Mouse (Mus musculus) MEL (cell line): ENCODE results near the gene Map7. TPM values are rescaled to one million over a fixed set of nuclear protein-coding genes. Genes with fewer than 3 reads are reported as not detected.

Experiments
- DNase-seq: peaks from one replicate; pipeline ENCODE4 v3.0.0; 2011; ENCODE audit warnings: low read depth, low spot score
- H3K27ac ChIP-seq: 2 replicates; pipeline ENCODE4 v1.5.1; 2012; ENCODE audit warnings: low read depth, mild to moderate bottlenecking, control low read depth, low read length, moderate library complexity; ENCODE audit not compliant: control insufficient read depth
- H3K27me3 ChIP-seq, 2 experiments: fragments of 150-350 bp in 1 of 2; sonication (generic) in 1 of 2; 2 replicates each; pipeline ENCODE4 v1.6.1; 2012; ENCODE audit warnings: low read length in 2 of 2, mild to moderate bottlenecking in 2 of 2, improper control_type of control experiment in 1 of 2, moderate library complexity in 1 of 2; ENCODE audit not compliant: insufficient read depth in 2 of 2, control insufficient read depth in 1 of 2
- H3K36me3 ChIP-seq, 2 experiments: 2 replicates each; pipeline ENCODE4 v1.6.1; 2012 to 2014; ENCODE audit warnings: low read length in 2 of 2, improper control_type of control experiment in 1 of 2, inconsistent platforms in 1 of 2, mild to moderate bottlenecking in 1 of 2; ENCODE audit not compliant: insufficient read depth in 2 of 2, control insufficient read depth in 1 of 2
- H3K4me1 ChIP-seq, 2 experiments: fragments of 150-350 bp in 1 of 2; sonication (generic) in 1 of 2; 2 replicates each; pipeline ENCODE4 v1.6.1; 2012; ENCODE audit warnings: low read length in 2 of 2, improper control_type of control experiment in 1 of 2, mild to moderate bottlenecking in 1 of 2; ENCODE audit not compliant: insufficient read depth in 2 of 2, control insufficient read depth in 1 of 2
- H3K4me3 ChIP-seq, 2 experiments: fragments of 150-350 bp in 1 of 2; sonication (generic) in 1 of 2; 2 replicates each; pipeline ENCODE4 v1.5.1; 2012; ENCODE audit warnings: low read depth in 2 of 2, low read length in 2 of 2, mild to moderate bottlenecking in 2 of 2, moderate library complexity in 2 of 2, control low read depth in 1 of 2, improper control_type of control experiment in 1 of 2; ENCODE audit not compliant: control insufficient read depth in 1 of 2, insufficient read depth in 1 of 2
- H3K79me2 ChIP-seq: 2 replicates; pipeline ENCODE4 v1.6.1; 2012; ENCODE audit warnings: mild to moderate bottlenecking, low read length, moderate library complexity; ENCODE audit not compliant: control insufficient read depth, poor library complexity, insufficient read depth
- H3K9ac ChIP-seq: 2 replicates; pipeline ENCODE4 v1.6.1; 2012; ENCODE audit warnings: low read depth, mild to moderate bottlenecking, control low read depth, low read length, moderate library complexity; ENCODE audit not compliant: control insufficient read depth, poor library complexity, severe bottlenecking
- H3K9me3 ChIP-seq: fragments of 150-350 bp; sonication (generic); replicated peaks from 2 replicates; pipeline ENCODE4 v1.6.1; 2012; ENCODE audit warnings: mild to moderate bottlenecking, low read length, improper control_type of control experiment, moderate library complexity; ENCODE audit not compliant: insufficient read depth
- BHLHE40 ChIP-seq: IDR thresholded peaks from 2 replicates; pipeline ENCODE4 v1.6.1; 2012; ENCODE audit warnings: low read depth, mild to moderate bottlenecking, inconsistent platforms, low read length, improper control_type of control experiment, borderline replicate concordance
- CHD2 ChIP-seq: IDR thresholded peaks from 2 replicates; pipeline ENCODE4 v1.6.1; 2011; ENCODE audit warnings: low read length, improper control_type of control experiment
- ELF1 ChIP-seq: IDR thresholded peaks from 2 replicates; pipeline ENCODE4 v1.6.1; 2014; ENCODE audit warnings: low read depth, mild to moderate bottlenecking, inconsistent platforms, low read length, improper control_type of control experiment, moderate library complexity
- EP300 ChIP-seq, 2 experiments: IDR thresholded peaks; 2 replicates each; pipeline ENCODE4 v1.6.1; 2011; ENCODE audit warnings: improper control_type of control experiment in 2 of 2, low read length in 2 of 2, low read depth in 1 of 2, mild to moderate bottlenecking in 1 of 2
- ETS1 ChIP-seq: IDR thresholded peaks from 2 replicates; pipeline ENCODE4 v1.6.1; 2012; ENCODE audit warnings: low read depth, mild to moderate bottlenecking, inconsistent platforms, low read length, improper control_type of control experiment, moderate library complexity
- GABPA ChIP-seq: IDR thresholded peaks from 2 replicates; pipeline ENCODE4 v1.6.1; 2012; ENCODE audit warnings: low read depth, mild to moderate bottlenecking, inconsistent platforms, low read length, improper control_type of control experiment, moderate library complexity
- JUND ChIP-seq: IDR thresholded peaks from 2 replicates; pipeline ENCODE4 v1.6.1; 2011; ENCODE audit warnings: low read depth, mild to moderate bottlenecking, improper control_type of control experiment, low read length
- MAFK ChIP-seq: IDR thresholded peaks from 2 replicates; pipeline ENCODE4 v1.6.1; 2011; ENCODE audit warnings: low read depth, mild to moderate bottlenecking, low read length, improper control_type of control experiment, borderline replicate concordance
- MAX ChIP-seq: IDR thresholded peaks from 2 replicates; pipeline ENCODE4 v1.6.1; 2011; ENCODE audit warnings: low read length, improper control_type of control experiment
- MAZ ChIP-seq: IDR thresholded peaks from 2 replicates; pipeline ENCODE4 v1.6.1; 2012; ENCODE audit warnings: low read depth, mild to moderate bottlenecking, inconsistent platforms, low read length, improper control_type of control experiment
- MEF2A ChIP-seq: IDR thresholded peaks from 2 replicates; pipeline ENCODE4 v1.6.1; 2014; ENCODE audit warnings: low read depth, mild to moderate bottlenecking, inconsistent platforms, low read length, improper control_type of control experiment; ENCODE audit not compliant: poor library complexity, insufficient replicate concordance, severe bottlenecking; ENCODE audit errors: extremely low read depth
- MXI1 ChIP-seq: IDR thresholded peaks from 2 replicates; pipeline ENCODE4 v1.6.1; 2011; ENCODE audit warnings: mild to moderate bottlenecking, low read depth, low read length, improper control_type of control experiment
- MYB ChIP-seq: IDR thresholded peaks from 2 replicates; pipeline ENCODE4 v1.6.1; 2011; ENCODE audit warnings: mild to moderate bottlenecking, low read depth, low read length, improper control_type of control experiment
- POLR2A ChIP-seq, 2 experiments: IDR thresholded peaks; 2 replicates each; pipeline ENCODE4 v1.6.1; 2011 to 2012; ENCODE audit warnings: low read length in 2 of 2, mild to moderate bottlenecking in 2 of 2, control low read depth in 1 of 2, improper control_type of control experiment in 1 of 2, low read depth in 1 of 2, moderate library complexity in 1 of 2; ENCODE audit not compliant: control insufficient read depth in 1 of 2, insufficient read depth in 1 of 2, poor library complexity in 1 of 2
- RAD21 ChIP-seq: IDR thresholded peaks from 2 replicates; pipeline ENCODE4 v1.6.1; 2011; ENCODE audit warnings: mild to moderate bottlenecking, low read depth, low read length, improper control_type of control experiment
- RCOR1 ChIP-seq: IDR thresholded peaks from 2 replicates; pipeline ENCODE4 v1.6.1; 2012; ENCODE audit warnings: low read depth, mild to moderate bottlenecking, inconsistent platforms, low read length, improper control_type of control experiment
- SMC3 ChIP-seq: IDR thresholded peaks from 2 replicates; pipeline ENCODE4 v1.6.1; 2011; ENCODE audit warnings: low read depth, low read length, improper control_type of control experiment
- TAL1 ChIP-seq: IDR thresholded peaks from 2 replicates; pipeline ENCODE4 v1.6.1; 2012; ENCODE audit warnings: mild to moderate bottlenecking, inconsistent platforms, low read length, moderate library complexity, mixed read lengths
- TBP ChIP-seq: IDR thresholded peaks from 2 replicates; pipeline ENCODE4 v1.8.0; 2011; ENCODE audit warnings: low read depth, low read length, improper control_type of control experiment
- USF1 ChIP-seq: IDR thresholded peaks from 2 replicates; pipeline ENCODE4 v1.6.1; 2014; ENCODE audit warnings: low read depth, mild to moderate bottlenecking, inconsistent platforms, low read length, improper control_type of control experiment, moderate library complexity
- USF2 ChIP-seq, 2 experiments: IDR thresholded peaks; 2 replicates each; pipeline ENCODE4 v1.6.1; 2011 to 2012; ENCODE audit warnings: improper control_type of control experiment in 2 of 2, low read length in 2 of 2, borderline replicate concordance in 1 of 2, inconsistent platforms in 1 of 2, low read depth in 1 of 2, mild to moderate bottlenecking in 1 of 2; ENCODE audit not compliant: insufficient read depth in 1 of 2
- ZC3H11A ChIP-seq: IDR thresholded peaks from 2 replicates; pipeline ENCODE4 v1.6.1; 2012; ENCODE audit warnings: low read depth, mild to moderate bottlenecking, inconsistent platforms, low read length, improper control_type of control experiment
- ZKSCAN1 ChIP-seq: IDR thresholded peaks from 2 replicates; pipeline ENCODE4 v1.6.1; 2012; ENCODE audit warnings: low read depth, mild to moderate bottlenecking, inconsistent platforms, low read length, improper control_type of control experiment, moderate library complexity
- ZNF384 ChIP-seq: IDR thresholded peaks from 2 replicates; pipeline ENCODE4 v1.6.1; 2012; ENCODE audit warnings: low read depth, mild to moderate bottlenecking, inconsistent platforms, low read length, improper control_type of control experiment
- polyA plus RNA-seq, 2 experiments: library from polyadenylated mRNA; stranded (reverse) in 1 of 2; unstranded in 1 of 2; fragments of >175 nt in 1 of 2; fragments of >200 nt in 1 of 2; gene quantifications; 2 replicates each; pipeline versions ENCODE4 v1.2.1 to v1.2.4; 2012; ENCODE audit warnings: low replicate concordance in 2 of 2, low read depth in 1 of 2; ENCODE audit not compliant: insufficient read length in 2 of 2, insufficient read depth in 1 of 2, missing spikeins in 1 of 2
- total RNA-seq: library from RNA; depleted of rRNA; stranded (reverse); fragments of 300-350 nt; gene quantifications from 2 replicates; pipeline ENCODE4 v1.2.3, GENCODE M21; 2012

Map7 gene
- total and polyA plus RNA-seq, 3 experiments = 3.1 to 9.5 TPM; not detected in 1

- Histone ChIP-seq H3K79me2 (no peaks in the 10 kb centered on the region), H3K9me3 (no peaks in the 10 kb centered on the region), H3K4me3 (no peak overlapping the region), H3K4me1 (no peaks in the 10 kb centered on the region), H3K27ac (no peak overlapping the region), H3K27me3 (no peaks in the 10 kb centered on the region; a peak in 1 of 4 replicates), H3K36me3 (no peaks in the 10 kb centered on the region), H3K9ac (no peak overlapping the region)
- TF ChIP-seq EP300 (IDR thresholded peaks at IDR 0.05; ENCODE audit: low read depth in 1 of 2, low read length in 2 of 2) (no peak), MXI1 (no peak), TAL1 (no peak), BHLHE40 (no peak), POLR2A (IDR thresholded peaks at IDR 0.05; ENCODE audit: control insufficient read depth in 1 of 2, insufficient read depth in 1 of 2, low read depth in 1 of 2, low read length in 2 of 2, poor library complexity in 1 of 2) (no peak)
- DNase-seq = no peak
Measured at GRCm38 (mm10) chr10:20121981-20122380, 26.3 kb upstream of the Map7 start.

- no peaks in the 10 kb centered on the region; a peak in 1 of 4 replicates for H3K27me3 ChIP-seq
- no peaks in the 10 kb centered on the region for H3K79me2 ChIP-seq
- H3K4me3 ChIP-seq = no peak overlapping the region
- no peaks in the 10 kb centered on the region for H3K9me3 ChIP-seq
- no peaks in the 10 kb centered on the region for H3K36me3 ChIP-seq
- no peaks in the 10 kb centered on the region for H3K4me1 ChIP-seq
- TF ChIP-seq ELF1 = no peak
- no peak for TF ChIP-seq RAD21
- TF ChIP-seq MAZ = no peak
- TF ChIP-seq MEF2A = no peak
- TF ChIP-seq ZC3H11A = no peak
- no peak for TF ChIP-seq ETS1
- TF ChIP-seq TAL1 = no peak
- no peak for TF ChIP-seq SMC3
- no peak for TF ChIP-seq RCOR1
- no peak for TF ChIP-seq TBP
- TF ChIP-seq GABPA = no peak
- TF ChIP-seq MYB = no peak
- TF ChIP-seq USF1 = no peak
- TF ChIP-seq JUND = no peak
- TF ChIP-seq MAX = no peak
- TF ChIP-seq ZNF384 = no peak
- no peak for TF ChIP-seq USF2 (IDR thresholded peaks at IDR 0.05; ENCODE audit: borderline replicate concordance in 1 of 2, insufficient read depth in 1 of 2, low read depth in 1 of 2, low read length in 2 of 2)
- TF ChIP-seq CHD2 = no peak
- TF ChIP-seq ZKSCAN1 = no peak
- TF ChIP-seq MAFK = no peak
- H3K9ac ChIP-seq = no peak overlapping the region
- H3K27ac ChIP-seq = no peak overlapping the region
- DNase-seq = peak; percentile 28
Measured at GRCm38 (mm10) chr10:20123401-20123800, 24.9 kb upstream of the Map7 start.
